Mouse (Mus musculus) left cerebral cortex, postnatal 14 days (tissue): ENCODE measurements around the gene Gm42372. TPM values are rescaled to one million over a fixed set of nuclear protein-coding genes. Genes with fewer than 3 reads are reported as not detected.

Experiments used
- DNase-seq, 2 experiments: peaks; one replicate each; pipeline ENCODE4 v3.0.0; 2021 to 2022; ENCODE audit warnings: low spot score in 2 of 2, mixed read lengths in 1 of 2
- intact Hi-C: fragments of 180-260 bp; cut with DNase I; formaldehyde crosslinking; loops from one replicate; pipeline ENCODE4 v1.15.1; 2025
- total RNA-seq, 2 experiments: library from RNA; stranded (reverse); gene quantifications; 2 replicates each; pipeline ENCODE4 v1.2.3; 2021

Gene Gm42372
- total RNA-seq, 2 experiments from 2014 or later, result 59.2 to 61.7 TPM

DNA sequence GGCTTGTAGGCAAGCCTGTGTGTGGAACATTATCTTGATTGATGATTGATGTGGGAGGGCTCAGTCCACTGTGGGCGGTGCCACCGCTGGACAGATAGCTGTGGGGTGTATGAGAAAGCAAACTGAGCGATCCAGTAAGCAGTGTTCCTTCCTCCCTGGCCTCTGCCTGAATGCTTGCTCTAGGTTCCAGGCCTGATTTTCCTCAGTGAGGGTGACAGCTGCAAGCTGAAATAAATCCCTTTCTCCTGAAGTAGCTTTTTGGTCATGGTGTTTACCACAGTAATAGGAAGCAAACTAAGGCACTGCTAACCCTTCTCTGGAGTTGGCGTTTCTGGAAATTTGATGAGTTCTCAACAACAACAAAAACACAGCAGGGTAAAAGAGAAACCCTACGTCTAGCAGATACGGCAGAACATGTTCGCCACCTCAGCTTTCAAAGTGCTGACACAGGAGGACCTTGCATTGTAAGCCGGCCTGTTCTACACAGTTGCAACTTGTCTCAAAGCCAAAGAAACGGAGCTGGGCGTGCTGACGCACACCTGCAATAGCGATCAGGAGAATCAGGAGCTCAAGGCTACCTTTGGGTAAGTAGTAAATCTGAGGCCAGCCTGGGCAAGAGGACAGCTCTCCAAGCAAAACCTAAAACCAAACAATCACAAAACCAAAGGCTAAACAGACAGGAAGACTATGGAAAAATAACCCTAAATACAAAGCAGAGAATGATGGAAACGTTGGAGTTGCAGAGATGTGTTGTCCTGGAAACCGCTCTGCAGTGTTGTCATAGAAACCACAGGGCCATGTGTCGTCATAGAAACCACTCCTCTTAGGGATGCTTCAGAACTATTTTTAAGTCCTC is 26.2 kb upstream of the Gm42372 start:
- DNase-seq, result peak; percentile 76 to 89
- intact Hi-C loops, result no loop called here

DNA sequence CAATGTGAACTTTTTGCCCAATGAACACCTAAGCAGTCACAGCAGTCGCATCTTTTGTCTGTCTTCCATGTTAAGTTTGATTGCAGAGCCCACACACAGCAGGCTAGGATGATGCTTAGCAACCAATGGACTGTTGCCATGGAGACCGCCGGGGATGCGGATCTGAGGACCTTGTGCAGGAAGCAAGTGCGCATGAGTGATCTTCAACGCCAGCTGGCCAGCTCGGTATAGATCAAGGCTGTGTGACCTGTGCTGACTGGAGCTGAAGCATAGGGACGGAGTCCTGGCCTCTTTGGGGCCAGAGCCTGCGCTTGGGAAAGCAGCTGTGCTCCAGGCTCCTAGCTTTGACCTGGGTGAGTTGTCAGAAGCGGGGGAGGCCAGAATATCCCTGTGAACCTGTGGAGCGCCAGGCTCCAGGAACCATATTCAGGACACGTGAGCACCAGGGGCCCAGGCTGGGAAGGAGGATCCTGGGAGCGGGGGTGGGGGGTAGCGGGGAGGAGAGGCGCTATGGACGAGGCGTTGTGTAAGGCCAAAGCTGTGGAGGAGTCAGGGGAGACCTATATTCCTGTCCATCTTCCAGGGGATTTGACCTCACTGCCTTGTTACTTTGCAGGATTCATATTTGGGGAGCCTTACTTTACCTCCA is 23.2 kb upstream of the Gm42372 start, which contains the start of gene Pnmal1:
TSS of gene Pnmal1 (plus strand) at position 141 of the 649 bp plus-strand sequence.
- intact Hi-C loops, result no loop called here

GRCm38 (mm10) chr7:16961678-16962077 is 21.2 kb upstream of the Gm42372 start:
- DNase-seq, result no peak
- intact Hi-C loops, result no loop called here

More for the DNA sequence above, 23.2 kb upstream of the Gm42372 start, which contains the start of gene Pnmal1:
- peak; percentile 96 to 97 for DNase-seq

GRCm38 (mm10) chr7:16968414-16968813 is 14.5 kb upstream of the Gm42372 start:
- no peak for DNase-seq
- intact Hi-C loops, result no loop called here

GRCm38 (mm10) chr7:16971160-16971559 is 11.7 kb upstream of the Gm42372 start:
- intact Hi-C loops, result no loop called here
- DNase-seq, result no peak

GRCm38 (mm10) chr7:16974018-16974417 is 8.9 kb upstream of the Gm42372 start:
- DNase-seq, result no peak
- intact Hi-C loops, result no loop called here

GRCm38 (mm10) chr7:16976298-16976697 is 6.6 kb upstream of the Gm42372 start:
- DNase-seq, result no peak

GRCm38 (mm10) chr7:16978173-16978572 is 4.7 kb upstream of the Gm42372 start:
- intact Hi-C loops, result no loop called here
- DNase-seq, result no peak

More at GRCm38 (mm10) chr7:16976298-16976697, 6.6 kb upstream of the Gm42372 start:
- intact Hi-C loops, result no loop called here

DNA sequence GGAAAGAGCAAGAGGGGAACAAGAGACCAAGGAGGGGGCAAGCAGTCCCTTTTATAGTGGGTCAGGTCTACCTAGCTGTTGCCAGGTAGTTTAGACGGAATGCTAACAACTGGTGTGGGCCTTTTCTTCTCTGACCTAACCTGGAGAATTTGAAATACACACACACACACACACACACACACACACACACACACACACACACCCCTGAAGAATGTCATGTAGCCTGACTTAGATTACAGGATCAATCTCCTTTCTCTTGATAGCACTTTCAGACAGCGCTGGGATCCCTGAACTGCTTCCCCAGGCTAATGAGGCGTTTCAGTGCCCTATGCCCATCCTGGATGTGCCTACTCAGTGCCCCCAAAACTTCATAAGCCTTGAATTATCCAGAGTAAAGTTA is 4.3 kb upstream of the Gm42372 start:
- intact Hi-C loops, result no loop called here
- DNase-seq, result no peak

GRCm38 (mm10) chr7:16980348-16980747 is 2.5 kb upstream of the Gm42372 start:
- no peak for DNase-seq
- intact Hi-C loops, result no loop called here

GRCm38 (mm10) chr7:16987541-16988149 is 4.8 kb downstream of the Gm42372 start:
- DNase-seq, result no peak
- intact Hi-C loops, result no loop called here

GRCm38 (mm10) chr7:16988405-16988804 is 5.5 kb downstream of the Gm42372 start:
- no peak for DNase-seq
- intact Hi-C loops, result no loop called here

DNA sequence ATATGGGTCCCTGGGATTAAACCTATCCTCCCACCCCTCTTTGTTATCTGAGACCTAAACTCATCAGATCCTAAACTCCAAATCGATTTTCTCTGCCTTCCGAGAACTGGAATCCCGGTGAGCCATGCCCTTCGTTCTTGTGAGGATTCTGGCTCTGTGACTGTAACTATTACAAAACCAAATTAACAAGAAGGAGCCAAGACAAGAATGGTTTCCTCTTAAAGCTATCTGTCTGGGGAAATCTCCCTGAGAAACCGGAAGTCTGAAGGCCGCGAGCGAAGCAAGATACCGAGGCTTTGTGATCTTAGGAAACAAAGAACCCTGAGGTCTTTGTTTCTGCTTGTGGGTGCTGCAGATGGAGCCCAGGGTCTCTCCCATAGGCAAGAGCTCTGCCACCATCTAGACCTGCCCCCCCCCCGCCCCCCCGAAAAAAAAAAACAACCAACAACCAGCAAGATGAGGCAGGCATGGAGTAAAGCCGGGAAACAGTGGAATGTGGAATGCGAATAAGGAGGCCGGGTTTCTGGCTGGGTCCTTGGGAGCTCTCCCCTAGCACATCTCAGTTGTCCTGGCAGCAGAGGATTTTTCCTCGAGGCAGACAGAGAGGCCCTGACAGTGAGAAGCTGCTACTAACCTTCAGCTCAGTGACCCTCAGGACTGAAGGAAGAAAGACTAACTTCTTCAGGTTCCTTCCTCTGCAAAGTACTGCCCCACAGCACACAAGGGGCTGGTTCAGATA is 7.3 kb downstream of the Gm42372 start:
- DNase-seq, result no peak
- intact Hi-C loops, result no loop called here

DNA sequence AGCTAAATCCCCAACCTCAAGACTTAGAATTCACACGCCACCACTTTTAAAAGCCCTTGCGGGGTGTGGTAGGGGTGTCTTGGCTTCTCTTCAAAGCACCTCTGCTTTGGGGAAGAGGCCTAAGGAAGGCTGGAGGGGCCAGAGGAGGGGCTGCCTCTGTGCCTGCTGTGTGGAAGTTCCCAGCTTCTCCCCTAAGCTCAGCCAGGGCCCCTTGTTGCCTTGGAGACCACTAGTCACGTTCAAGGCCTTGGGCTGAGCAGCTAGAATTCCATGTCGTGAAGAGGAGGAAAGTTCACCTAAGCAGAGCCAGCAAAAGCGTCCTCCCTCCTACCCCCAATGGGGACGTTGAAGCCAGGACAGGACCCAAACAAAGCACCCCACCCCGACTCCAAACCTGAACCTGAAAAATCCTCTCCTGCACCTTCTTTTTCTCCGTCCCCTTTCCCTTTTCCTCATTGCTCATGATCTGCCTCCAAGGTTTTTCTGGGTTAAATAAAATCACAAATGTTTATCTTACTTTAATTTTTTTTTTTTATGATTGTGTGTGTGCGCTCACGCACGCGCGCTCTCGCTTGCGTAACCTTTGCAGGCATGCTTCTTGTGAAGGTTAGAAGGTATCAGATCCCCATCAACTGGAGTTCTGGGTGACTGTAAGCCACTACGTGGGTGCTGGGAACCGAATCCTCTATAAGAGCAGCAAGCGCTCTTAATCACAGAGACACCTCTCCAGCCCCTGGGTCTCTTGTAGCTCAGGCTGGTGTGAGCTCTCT is 9.0 kb downstream of the Gm42372 start:
- DNase-seq, result no peak
- intact Hi-C loops, result no loop called here

DNA sequence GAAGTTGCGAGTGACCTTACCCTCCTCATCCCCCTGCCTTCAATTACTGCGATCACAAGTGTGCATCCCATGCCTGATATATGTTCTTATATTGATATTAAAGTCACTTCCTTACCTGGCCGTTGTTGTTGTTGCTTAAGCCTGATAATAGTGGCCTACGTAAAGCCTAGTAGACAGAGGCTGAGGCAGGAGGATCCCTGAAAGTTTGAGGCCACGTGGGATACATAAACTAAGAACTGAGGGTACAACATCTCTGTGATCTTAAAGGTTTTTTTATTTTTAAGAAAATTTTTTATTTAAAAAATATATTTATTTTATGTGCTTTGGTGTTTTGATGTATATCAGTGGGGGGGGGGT is 9.5 kb downstream of the Gm42372 start, which contains the start of gene Ccdc8:
TSS of gene Ccdc8 (plus strand) at position 258 of the 357 bp plus-strand sequence.
- intact Hi-C loops, result no loop called here
- no peak for DNase-seq

DNA sequence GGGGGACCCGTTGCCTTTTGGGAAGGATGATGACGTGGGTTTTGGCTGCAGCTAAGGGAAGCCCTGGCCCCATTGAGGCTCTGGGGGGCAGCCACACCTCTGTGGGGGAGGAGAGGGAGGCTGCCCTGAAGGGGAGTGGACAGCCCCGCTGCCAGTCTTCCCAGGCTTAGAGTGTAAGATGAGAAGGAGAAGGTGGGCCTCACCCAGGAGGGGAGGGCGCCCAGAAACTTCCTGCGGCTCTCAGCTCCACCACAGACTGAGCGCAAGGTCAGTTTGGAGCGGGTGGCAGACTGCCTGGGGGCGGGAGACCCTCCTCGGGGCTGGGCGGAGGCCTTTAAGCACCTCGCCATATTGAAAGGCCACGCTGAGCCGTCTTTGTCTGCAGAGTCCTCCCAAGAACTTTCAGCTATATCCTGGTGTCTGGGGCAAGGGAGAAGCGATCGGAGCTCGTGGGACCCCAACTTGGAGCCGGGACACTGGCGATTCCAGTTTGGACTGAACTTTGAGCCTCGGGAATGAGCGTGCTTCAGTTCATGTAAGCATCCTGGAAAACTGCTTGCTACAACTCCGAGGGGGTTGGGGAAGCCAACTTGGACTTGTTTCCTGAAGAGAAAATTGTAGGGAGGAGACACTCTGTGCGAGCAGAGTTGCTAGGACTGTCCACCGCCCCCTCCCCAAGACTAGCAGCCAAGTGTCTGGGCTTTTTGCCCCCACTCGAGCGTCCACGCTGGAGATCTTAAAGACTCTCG is 10.9 kb downstream of the Gm42372 start:
- DNase-seq, result peak in 1 of 2 experiments; percentile 45
- intact Hi-C loops, result no loop called here

GRCm38 (mm10) chr7:16994400-16994799 is 11.5 kb downstream of the Gm42372 start:
- DNase-seq, result no peak

DNA sequence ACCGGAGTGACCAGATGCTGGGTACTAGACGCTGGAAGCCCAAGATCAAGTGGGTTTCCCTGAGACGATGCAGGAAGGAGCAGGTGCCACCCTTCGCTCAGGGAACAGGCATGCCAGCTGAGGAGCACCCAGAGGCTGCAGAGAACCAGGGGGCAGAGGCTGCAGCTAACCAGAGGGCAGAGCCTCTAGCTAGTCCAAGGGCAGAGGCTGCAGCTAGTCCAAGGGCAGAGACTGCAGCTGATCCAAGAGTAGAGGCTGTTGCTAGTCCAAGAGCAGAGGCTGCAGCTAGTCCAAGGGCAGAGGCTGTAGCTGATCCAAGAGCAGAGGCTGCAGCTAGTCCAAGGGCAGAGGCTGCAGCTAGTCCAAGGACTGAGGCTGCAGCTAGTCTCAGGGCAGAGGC is 12.5 kb downstream of the Gm42372 start:
- intact Hi-C loops, result no loop called here
- DNase-seq, result no peak

More at GRCm38 (mm10) chr7:16994400-16994799, 11.5 kb downstream of the Gm42372 start:
- intact Hi-C loops, result no loop called here
